Mouse (Mus musculus) hindbrain, embryonic 15.5 days (tissue): ENCODE results near the gene Rbm6. TPM values are rescaled to one million over a fixed set of nuclear protein-coding genes. Genes with fewer than 3 reads are reported as not detected.
A peak's percentile ranks its signal among the peaks of the same experiment; 100 is the strongest.

ENCODE experiments used
- ATAC-seq: fragments of 200-750 bp; cut with Nextera tagmentation; 2 replicates; pipeline ENCODE4 v1.8.0; 2017; ENCODE audit warnings: low read depth, moderate number of reproducible peaks, moderate TSS enrichment; ENCODE audit not compliant: low FRiP score
- H3K27ac ChIP-seq: fragments of 300-500 bp; sonication (generic); replicated peaks from 2 replicates; pipeline ENCODE4 v1.5.1; 2015; ENCODE audit warnings: mild to moderate bottlenecking, inconsistent platforms
- H3K27me3 ChIP-seq: fragments of 300-500 bp; sonication (generic); 2 replicates; pipeline ENCODE4 v1.6.1; 2015; ENCODE audit warnings: control low read depth, inconsistent platforms
- H3K36me3 ChIP-seq: fragments of 300-500 bp; sonication (generic); 2 replicates; pipeline ENCODE4 v1.6.1; 2015; ENCODE audit warnings: control low read depth, inconsistent platforms
- H3K4me1 ChIP-seq: fragments of 300-500 bp; sonication (generic); replicated peaks from 2 replicates; pipeline ENCODE4 v1.6.1; 2015; ENCODE audit warnings: control low read depth, inconsistent platforms
- H3K4me2 ChIP-seq: fragments of 300-500 bp; sonication (generic); 2 replicates; pipeline ENCODE4 v1.6.1; 2015; ENCODE audit warnings: moderate library complexity, mild to moderate bottlenecking, inconsistent platforms
- H3K4me3 ChIP-seq: fragments of 300-500 bp; sonication (generic); 2 replicates; pipeline ENCODE4 v1.5.1; 2015; ENCODE audit warnings: mild to moderate bottlenecking, inconsistent platforms
- H3K9ac ChIP-seq: fragments of 300-500 bp; sonication (generic); 2 replicates; pipeline ENCODE4 v1.6.1; 2015; ENCODE audit warnings: inconsistent platforms
- H3K9me3 ChIP-seq: fragments of 300-500 bp; sonication (generic); 2 replicates; pipeline ENCODE4 v1.6.1; 2016; ENCODE audit warnings: control low read depth, inconsistent platforms
- WGBS: fragments of 180-500 bp; shearing (Covaris S2); methylation state at CpG from one replicate; pipeline ENCODE4 v1.1.7; 2015; 5-methylcytosine and 5-hydroxymethylcytosine counted together
- polyA plus RNA-seq: library from polyadenylated mRNA; unstranded; fragments of >200 nt; fragmentation: Nextera tagmentation; extraction: Ambion mirVana; gene quantifications from 2 replicates; pipeline ENCODE4 v1.2.1, GENCODE M21; 2015

Rbm6 gene
- polyA plus RNA-seq = 94.5 and 97.0 TPM in 2 replicates

DNA sequence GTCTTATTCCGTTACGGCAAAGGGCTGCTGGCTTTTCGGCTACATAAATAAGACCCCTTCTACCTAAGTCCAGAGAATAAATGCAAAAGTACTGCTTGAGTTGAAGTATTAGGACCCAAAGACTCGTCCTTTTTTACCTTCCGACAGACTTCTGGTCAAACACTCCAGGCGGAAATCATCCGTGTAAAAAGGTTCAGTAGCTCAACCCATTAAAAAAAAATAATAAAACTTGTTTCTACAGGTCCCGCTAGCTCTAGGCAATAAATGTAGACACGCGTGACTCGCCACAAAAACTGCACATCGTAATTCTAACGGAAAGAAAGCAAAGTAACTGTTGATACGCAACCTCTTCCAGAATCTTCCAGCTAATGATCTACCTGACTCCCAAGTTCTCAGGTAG is at the start of gene Rbm6:
Rbm6 (minus strand) TSS at position 101 of the 400 bp plus-strand sequence.
- ATAC-seq = no peak
- H3K4me1 ChIP-seq = peaks cover 26% of the 10 kb centered on the region
- peak within 1 kb of the TSS; percentile 70 for H3K4me2 ChIP-seq
- peak within 1 kb of the TSS; percentile 93 for H3K27ac ChIP-seq
- H3K9ac ChIP-seq = peak within 1 kb of the TSS; percentile 82
- H3K9me3 ChIP-seq = no peaks in the 10 kb centered on the region
- WGBS = 9% methylated on average over 14 of the region's 14 CpGs
- no peaks in the 10 kb centered on the region for H3K36me3 ChIP-seq
- no peaks in the 10 kb centered on the region for H3K27me3 ChIP-seq
- H3K4me3 ChIP-seq = peak within 1 kb of the TSS; percentile 63

DNA sequence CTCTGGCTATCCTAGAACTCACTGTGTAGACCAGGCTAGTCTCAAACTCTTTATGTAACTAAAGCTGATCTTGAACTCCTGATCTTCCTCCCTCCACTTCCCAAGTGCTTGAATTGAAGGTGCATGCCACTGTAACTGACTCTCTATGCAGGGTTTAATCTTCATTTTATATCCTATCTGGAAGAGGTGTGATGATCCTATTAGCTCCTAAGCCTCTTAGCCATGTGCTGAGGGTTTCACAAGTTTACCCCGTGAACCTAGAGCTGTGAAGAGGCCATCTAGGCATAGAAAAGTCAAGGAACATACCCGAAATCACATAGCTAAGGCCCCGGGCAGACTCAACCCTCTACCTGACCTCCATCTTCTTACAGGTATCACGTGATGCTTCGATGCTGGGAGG is 46.4 kb upstream of the Rbm6 start:
- Histone ChIP-seq H3K36me3 (no peaks in the 10 kb centered on the region), H3K27me3 (no peaks in the 10 kb centered on the region), H3K4me1 (peaks cover 20% of the 10 kb centered on the region), H3K4me2 (no peak overlapping the region), H3K27ac (no peak overlapping the region), H3K9me3 (no peaks in the 10 kb centered on the region), H3K9ac (no peak overlapping the region), H3K4me3 (no peak overlapping the region)
- ATAC-seq = no peak
- 87% methylated on average over 5 of the region's 5 CpGs for WGBS

DNA sequence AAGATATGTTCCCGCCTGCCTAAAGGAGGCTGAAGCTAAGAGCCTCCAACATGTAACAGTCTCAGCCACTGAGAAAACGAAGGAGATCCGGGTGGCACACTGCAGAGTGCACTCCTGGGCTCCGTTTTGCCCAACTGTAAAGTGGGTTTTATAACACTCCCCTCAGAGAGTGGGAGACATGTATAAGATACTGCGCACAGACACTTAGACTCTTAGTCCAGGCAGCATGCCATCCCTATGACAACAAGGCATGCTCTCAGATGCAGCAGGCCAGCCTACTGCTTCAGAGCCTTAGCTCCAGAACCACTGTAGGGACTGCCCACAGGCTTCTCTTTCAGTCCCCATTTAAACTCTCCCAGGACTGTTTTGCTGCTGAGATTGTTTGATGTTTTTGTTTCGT is 45.8 kb upstream of the Rbm6 start:
- 88% methylated on average over 6 of the region's 6 CpGs for WGBS
- Histone ChIP-seq H3K4me3 (no peak overlapping the region), H3K27me3 (no peaks in the 10 kb centered on the region), H3K27ac (no peak overlapping the region), H3K9ac (no peak overlapping the region), H3K36me3 (no peaks in the 10 kb centered on the region), H3K9me3 (no peaks in the 10 kb centered on the region), H3K4me2 (no peak overlapping the region), H3K4me1 (peaks cover 14% of the 10 kb centered on the region)
- no peak for ATAC-seq

- WGBS = 30% methylated on average over 13 of the region's 13 CpGs
- no peak for ATAC-seq
- Histone ChIP-seq H3K27me3 (no peaks in the 10 kb centered on the region), H3K27ac (peak overlapping the region; percentile 45; the same call in 1 of the 2 replicates), H3K9me3 (no peaks in the 10 kb centered on the region), H3K4me1 (peaks cover 12% of the 10 kb centered on the region), H3K4me2 (peak overlapping the region; percentile 17; the same call in 1 of the 2 replicates), H3K4me3 (no peak overlapping the region), H3K36me3 (no peaks in the 10 kb centered on the region), H3K9ac (0 out of 2 replicates have a peak overlapping the region, but pooled peaks have one; percentile 7)
These were observed 45.0 kb upstream of the Rbm6 start for GRCm38 (mm10) chr9:107917895-107918608.

- no peaks in the 10 kb centered on the region for H3K9me3 ChIP-seq
- H3K4me2 ChIP-seq = no peak overlapping the region
- H3K4me1 ChIP-seq = peaks cover 12% of the 10 kb centered on the region
- no peak overlapping the region for H3K27ac ChIP-seq
- no peaks in the 10 kb centered on the region for H3K27me3 ChIP-seq
- no peaks in the 10 kb centered on the region for H3K36me3 ChIP-seq
- ATAC-seq = no peak
- H3K9ac ChIP-seq = no peak overlapping the region
- no peak overlapping the region for H3K4me3 ChIP-seq
- WGBS = 89% methylated on average over 16 of the region's 16 CpGs
These were observed 41.9 kb upstream of the Rbm6 start for GRCm38 (mm10) chr9:107914764-107915420.

GRCm38 (mm10) chr9:107910025-107910769 is 37.2 kb upstream of the Rbm6 start:
- Histone ChIP-seq H3K9me3 (no peaks in the 10 kb centered on the region), H3K36me3 (no peaks in the 10 kb centered on the region), H3K4me2 (no peak overlapping the region), H3K9ac (no peak overlapping the region), H3K27ac (no peak overlapping the region), H3K4me1 (peaks cover 11% of the 10 kb centered on the region), H3K4me3 (no peak overlapping the region), H3K27me3 (no peaks in the 10 kb centered on the region)
- no peak for ATAC-seq
- 90% methylated on average over 15 of the region's 15 CpGs for WGBS

DNA sequence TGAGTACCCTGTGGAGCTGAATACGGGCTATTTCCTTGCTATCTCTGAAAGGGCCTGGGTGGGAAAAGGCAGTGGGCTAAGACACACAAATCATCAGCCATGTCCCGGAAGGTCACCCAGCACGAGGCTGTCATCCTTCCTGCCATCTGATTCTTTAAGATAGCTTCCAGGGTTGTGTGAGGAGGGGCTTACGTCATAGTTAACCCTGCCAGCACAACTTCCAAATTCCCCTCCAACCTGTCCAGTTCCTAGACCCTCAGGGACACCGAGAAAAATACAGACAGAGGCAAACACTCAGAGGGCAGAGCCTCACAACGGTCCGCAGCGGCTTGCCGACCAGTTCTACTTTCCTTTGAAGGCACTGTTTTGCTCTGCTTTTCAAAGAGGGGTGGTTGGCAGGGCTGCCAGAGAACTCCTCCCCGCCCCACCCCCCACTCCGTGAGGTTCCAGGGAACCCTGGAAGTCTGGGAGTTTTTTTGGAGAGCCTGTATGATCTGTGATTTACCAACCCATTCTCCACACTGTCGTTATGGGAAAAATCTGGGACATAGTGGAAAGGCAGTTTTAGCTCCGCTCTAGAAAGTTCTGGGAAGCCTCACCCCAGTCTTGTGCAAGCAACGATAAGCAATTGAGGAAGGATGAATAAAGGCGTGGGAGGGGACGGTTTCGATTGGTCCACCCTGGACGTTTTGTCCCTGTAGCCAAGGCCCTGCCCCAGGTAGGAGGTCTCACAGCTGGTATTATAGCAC is 35.5 kb upstream of the Rbm6 start:
- Histone ChIP-seq H3K9me3 (no peaks in the 10 kb centered on the region), H3K4me3 (0 out of 2 replicates have a peak overlapping the region, but pooled peaks have one; percentile 2), H3K4me2 (peak overlapping the region; percentile 11; the same call in 1 of the 2 replicates), H3K36me3 (no peaks in the 10 kb centered on the region), H3K9ac (no peak overlapping the region), H3K27ac (no peak overlapping the region), H3K27me3 (no peaks in the 10 kb centered on the region), H3K4me1 (peaks cover 14% of the 10 kb centered on the region)
- no peak for ATAC-seq
- 24% methylated on average over 18 of the region's 18 CpGs for WGBS

GRCm38 (mm10) chr9:107907801-107908120 is 34.7 kb upstream of the Rbm6 start:
- 79% methylated on average over 14 of the region's 14 CpGs for WGBS
- no peak for ATAC-seq
- H3K4me2 ChIP-seq = no peak overlapping the region

GRCm38 (mm10) chr9:107906967-107907800 is 34.1 kb upstream of the Rbm6 start:
- 45% methylated on average over 31 of the region's 31 CpGs for WGBS
- no peak for ATAC-seq
- Histone ChIP-seq H3K4me2 (peak overlapping the region; percentile 53), H3K9me3 (no peaks in the 10 kb centered on the region), H3K9ac (peak overlapping the region; percentile 20; the same call in 1 of the 2 replicates), H3K27me3 (no peaks in the 10 kb centered on the region), H3K27ac (no peak overlapping the region), H3K36me3 (no peaks in the 10 kb centered on the region), H3K4me3 (peak overlapping the region; percentile 26), H3K4me1 (peaks cover 14% of the 10 kb centered on the region)

More at GRCm38 (mm10) chr9:107907801-107908120, 34.7 kb upstream of the Rbm6 start:
- Histone ChIP-seq H3K36me3 (no peaks in the 10 kb centered on the region), H3K4me3 (no peak overlapping the region), H3K4me1 (peaks cover 14% of the 10 kb centered on the region), H3K9me3 (no peaks in the 10 kb centered on the region), H3K27ac (no peak overlapping the region), H3K27me3 (no peaks in the 10 kb centered on the region), H3K9ac (no peak overlapping the region)

- peak within 1 kb of the TSS; percentile 26 for H3K4me3 ChIP-seq
- no peaks in the 10 kb centered on the region for H3K27me3 ChIP-seq
- H3K4me2 ChIP-seq = peak within 1 kb of the TSS; percentile 53
- 20% methylated on average over 19 of the region's 19 CpGs for WGBS
- peak within 1 kb of the TSS; percentile 20; the same call in 1 of the 2 replicates for H3K9ac ChIP-seq
- 0 out of 2 replicates have a peak, but pooled peaks have one; percentile 49 for ATAC-seq
- no peak within 1 kb of the TSS for H3K27ac ChIP-seq
- no peaks in the 10 kb centered on the region for H3K9me3 ChIP-seq
- H3K4me1 ChIP-seq = peaks cover 18% of the 10 kb centered on the region
- no peaks in the 10 kb centered on the region for H3K36me3 ChIP-seq
These were observed 33.4 kb upstream of the Rbm6 start, which contains the start of gene Mst1r for GRCm38 (mm10) chr9:107906252-107906966. Mst1r (plus strand) TSS chr9:107906873.
